Mouse (Mus musculus) layer of hippocampus, adult 6 months (tissue): Measurements from ENCODE around the gene Hivep3. TPM values are rescaled to one million over a fixed set of nuclear protein-coding genes. Genes with fewer than 3 reads are reported as not detected.

ENCODE experiments used
- long read RNA-seq, 2 experiments: library from polyadenylated mRNA; unstranded; transcript quantifications; one replicate each; pipeline ENCODE4 v2.0.0; 2019 to 2020
- polyA plus RNA-seq: library from polyadenylated mRNA; unstranded; fragments of <200 nt; fragmentation: Nextera tagmentation; gene quantifications from 2 replicates; pipeline ENCODE4 v1.2.3, GENCODE M21; 2021

Gene Hivep3
- polyA plus RNA-seq, result 27.7 and 37.0 TPM in 2 replicates
- long read RNA-seq, experiment 1, partial matches to known transcripts, result 4 of 18 reads
- long read RNA-seq, experiment 1, other reads (novel, unspliced or antisense), result 11 of 18 reads
- long read RNA-seq, experiment 2, full-length matches to known transcripts, result 16 of 49 reads
- long read RNA-seq, experiment 2, partial matches to known transcripts, result 8 of 49 reads
- long read RNA-seq, experiment 2, other reads (novel, unspliced or antisense), result 25 of 49 reads

GRCm38 (mm10) chr4:119733184-119733880, at the start of gene Hivep3:
Gene Hivep3, plus strand, starts transcription at chr4:119733784.

DNA sequence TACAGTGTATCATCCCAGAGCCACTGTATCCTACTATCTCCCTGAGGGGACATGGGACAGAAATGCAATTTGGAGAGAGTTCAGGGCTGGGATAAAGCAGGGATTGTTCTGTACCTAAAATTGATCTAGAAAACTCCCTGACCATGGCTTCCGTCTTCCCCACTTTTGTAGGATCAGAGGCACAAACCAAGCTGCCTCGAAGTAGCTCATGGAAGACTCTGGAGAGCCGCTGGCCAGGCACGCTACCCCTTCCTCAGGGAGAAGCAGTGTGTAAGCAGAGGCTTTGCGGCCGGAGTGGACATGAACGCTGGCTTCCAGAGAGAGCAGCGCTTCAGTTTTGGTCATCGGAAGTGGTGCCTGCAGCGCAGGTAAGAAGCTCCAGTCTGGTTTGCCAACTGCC, 331.1 kb downstream of the Hivep3 start, which contains the start of gene AL607142.1:
TSS of gene AL607142.1 (plus strand) at position 301 of the 400 bp plus-strand sequence.

DNA sequence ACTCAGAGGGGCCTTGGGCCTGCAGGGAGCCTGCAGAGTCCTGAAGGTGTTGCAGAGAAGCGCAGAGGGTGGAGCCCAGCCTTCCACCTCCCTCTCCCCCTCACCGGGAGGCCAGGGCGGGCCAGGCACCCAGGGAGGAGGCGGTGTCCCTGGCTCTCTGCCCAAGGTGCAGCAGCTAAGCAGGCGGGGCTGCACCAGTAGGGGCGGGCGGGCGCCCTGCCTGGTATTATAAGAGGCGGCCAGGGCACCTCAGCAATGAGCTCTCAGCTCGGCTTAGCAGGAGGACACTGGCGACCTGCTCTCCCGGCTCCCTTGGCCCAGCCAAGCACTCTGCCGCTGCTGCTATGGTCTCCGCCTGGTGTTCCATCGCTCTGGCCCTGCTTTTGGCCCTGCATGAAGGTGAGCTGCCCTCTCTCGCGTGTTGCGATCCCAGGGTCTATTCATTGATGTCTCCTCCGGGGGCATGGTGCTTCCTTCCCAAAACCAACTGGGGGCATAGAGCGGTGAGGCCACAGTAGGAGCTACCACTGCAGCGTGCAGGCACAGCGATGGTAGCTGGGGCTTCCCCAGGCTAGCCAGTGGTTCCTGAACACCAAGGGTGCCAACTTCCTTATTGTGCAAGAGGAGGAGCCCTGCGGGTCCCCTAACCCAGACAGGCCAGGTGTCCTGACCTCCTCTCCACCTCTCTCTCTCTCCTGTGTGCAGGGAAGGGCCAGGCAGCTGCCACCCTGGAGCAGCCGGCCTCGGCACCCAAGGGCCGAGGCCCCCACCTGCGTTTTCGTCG, 427.8 kb downstream of the Hivep3 start, which contains the start of gene Edn2:
TSS of gene Edn2 (plus strand) at position 41 of the 784 bp plus-strand sequence.

Other genes starting within 250 kb of the Hivep3 start
- 7.2 and 7.9 TPM in 2 replicates for gene Rimkla, start 241.2 kb upstream of the Hivep3 start, polyA plus RNA-seq
- 27.3 and 32.5 TPM in 2 replicates for gene Foxj3, start 196.8 kb upstream of the Hivep3 start, polyA plus RNA-seq
- gene Frg2f1, start 194.3 kb upstream of the Hivep3 start, polyA plus RNA-seq, result 5.4 and 6.6 TPM in 2 replicates
- gene Guca2a, start 96.1 kb upstream of the Hivep3 start, polyA plus RNA-seq, result not detected in 2 replicates
- not detected in 2 replicates for gene Guca2b, start 74.8 kb upstream of the Hivep3 start, polyA plus RNA-seq